Mouse (Mus musculus) brown adipose tissue, adult 24 weeks (tissue): Measurements from ENCODE around the gene Vsig8. TPM values are rescaled to one million over a fixed set of nuclear protein-coding genes. Genes with fewer than 3 reads are reported as not detected.

Experiments
- H3K27ac ChIP-seq: fragments of 200-500 bp; replicated peaks from 2 replicates; pipeline ENCODE4 v1.5.1; 2012; ENCODE audit warnings: low read depth, mild to moderate bottlenecking, low read length
- H3K4me1 ChIP-seq: fragments of 200-500 bp; 2 replicates; pipeline ENCODE4 v1.6.1; 2012; ENCODE audit warnings: low read length, mixed read lengths; ENCODE audit not compliant: control insufficient read depth, insufficient read depth, insufficient read length
- H3K4me3 ChIP-seq: fragments of 200-500 bp; 2 replicates; pipeline ENCODE4 v1.5.1; 2012; ENCODE audit warnings: low read depth, mild to moderate bottlenecking, low read length, moderate library complexity; ENCODE audit not compliant: insufficient read depth
- polyA plus RNA-seq: library from polyadenylated mRNA; stranded (reverse); fragments of >200 nt; gene quantifications from 2 replicates; pipeline ENCODE4 v1.2.4, GENCODE M21; 2012; ENCODE audit not compliant: missing spikeins, insufficient read depth, insufficient read length

Gene Vsig8
- polyA plus RNA-seq, 1 experiment, result not detected

DNA sequence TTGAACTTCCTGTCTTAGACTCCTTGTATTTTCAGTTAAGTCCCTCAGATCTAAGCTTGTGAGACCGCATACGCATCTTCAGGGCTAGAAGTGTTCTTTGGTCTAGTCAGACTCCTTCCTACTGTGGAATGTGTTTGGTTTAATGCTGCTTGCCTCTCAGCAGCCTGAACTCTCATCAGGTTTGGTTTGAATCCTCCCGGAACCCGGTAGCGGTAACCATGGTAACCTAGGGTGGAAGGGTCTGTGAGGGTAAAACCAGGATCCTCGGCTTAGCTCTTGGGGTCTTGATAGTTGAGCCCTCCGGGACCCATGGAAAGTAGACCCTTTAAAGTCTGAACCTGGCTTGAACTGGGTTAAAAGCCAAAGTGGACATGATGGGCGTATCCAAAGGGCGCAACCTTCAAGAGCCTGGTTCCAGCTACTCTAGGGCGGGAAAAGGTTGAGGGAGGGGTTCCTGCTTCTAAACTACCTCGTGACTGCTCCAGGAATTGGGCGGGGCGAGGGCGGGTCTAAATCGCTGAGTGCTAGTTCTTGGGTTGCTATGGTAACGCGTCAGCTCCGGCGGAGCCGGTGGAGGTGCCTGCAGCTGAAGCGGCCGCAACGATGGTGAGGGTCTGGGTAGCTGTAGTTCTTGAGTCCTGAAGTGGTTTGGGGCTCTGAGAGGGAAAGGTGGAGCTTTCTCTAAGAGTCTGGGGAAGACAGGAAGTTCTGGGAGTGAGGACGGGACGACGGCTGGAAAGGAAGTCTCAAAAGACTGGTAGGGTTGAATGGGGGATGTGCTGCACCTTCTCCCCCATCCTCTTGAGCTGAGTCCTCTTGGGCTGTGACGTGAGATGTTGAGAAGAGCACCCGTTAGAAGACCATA, 34.9 kb upstream of the Vsig8 start, which contains the start of gene Cfap45:
TSS of gene Cfap45 (plus strand) at position 226 of the 865 bp plus-strand sequence.
- peaks cover 24% of the 10 kb centered on the region for H3K4me1 ChIP-seq
- peak within 1 kb of the TSS; percentile 96 for H3K27ac ChIP-seq
- H3K4me3 ChIP-seq, result peak within 1 kb of the TSS; percentile 58

DNA sequence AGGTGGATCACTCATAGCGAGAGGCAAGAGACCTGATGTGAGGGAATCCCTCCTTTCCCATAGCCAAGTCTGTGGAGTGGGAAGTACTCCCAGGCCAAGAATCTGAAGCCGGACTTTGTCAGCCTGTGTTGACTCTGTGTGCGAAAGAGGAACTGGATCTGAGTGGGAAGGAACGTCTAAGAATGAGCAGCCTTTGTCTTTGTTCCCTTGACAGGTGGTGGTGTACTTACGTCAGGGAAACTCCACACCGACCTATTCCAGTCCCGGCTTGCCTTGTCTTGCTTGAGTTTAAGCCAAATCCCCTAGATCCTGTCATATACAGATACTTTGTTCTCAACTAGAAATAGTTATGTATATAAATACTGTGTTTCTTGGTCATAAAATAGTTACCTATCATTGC, 33.2 kb upstream of the Vsig8 start:
- H3K4me3 ChIP-seq, result no peak overlapping the region
- H3K27ac ChIP-seq, result peak overlapping the region; percentile 69
- peaks cover 28% of the 10 kb centered on the region for H3K4me1 ChIP-seq

DNA sequence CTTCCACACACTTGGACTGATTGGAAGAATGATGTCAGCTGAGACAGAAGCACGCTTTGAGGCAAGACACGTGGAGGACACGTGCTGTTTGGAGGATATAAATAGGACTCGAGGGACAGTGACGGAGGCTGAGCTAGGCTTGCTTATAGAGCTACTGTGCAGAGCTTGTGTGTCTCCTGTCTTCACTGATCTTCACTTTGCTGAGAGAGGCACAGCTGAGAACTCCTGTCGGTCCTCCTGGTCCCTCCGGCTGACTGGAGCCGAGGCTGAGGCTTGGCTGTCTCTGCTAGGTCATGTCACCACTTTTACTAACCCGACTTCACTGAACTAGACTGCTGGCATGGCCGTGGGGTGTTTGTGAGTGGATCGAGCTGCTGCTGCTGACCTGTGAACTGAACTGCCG, 32.0 kb upstream of the Vsig8 start:
- Histone ChIP-seq H3K4me1 (peaks cover 28% of the 10 kb centered on the region), H3K27ac (peak overlapping the region; percentile 19), H3K4me3 (no peak overlapping the region)

DNA sequence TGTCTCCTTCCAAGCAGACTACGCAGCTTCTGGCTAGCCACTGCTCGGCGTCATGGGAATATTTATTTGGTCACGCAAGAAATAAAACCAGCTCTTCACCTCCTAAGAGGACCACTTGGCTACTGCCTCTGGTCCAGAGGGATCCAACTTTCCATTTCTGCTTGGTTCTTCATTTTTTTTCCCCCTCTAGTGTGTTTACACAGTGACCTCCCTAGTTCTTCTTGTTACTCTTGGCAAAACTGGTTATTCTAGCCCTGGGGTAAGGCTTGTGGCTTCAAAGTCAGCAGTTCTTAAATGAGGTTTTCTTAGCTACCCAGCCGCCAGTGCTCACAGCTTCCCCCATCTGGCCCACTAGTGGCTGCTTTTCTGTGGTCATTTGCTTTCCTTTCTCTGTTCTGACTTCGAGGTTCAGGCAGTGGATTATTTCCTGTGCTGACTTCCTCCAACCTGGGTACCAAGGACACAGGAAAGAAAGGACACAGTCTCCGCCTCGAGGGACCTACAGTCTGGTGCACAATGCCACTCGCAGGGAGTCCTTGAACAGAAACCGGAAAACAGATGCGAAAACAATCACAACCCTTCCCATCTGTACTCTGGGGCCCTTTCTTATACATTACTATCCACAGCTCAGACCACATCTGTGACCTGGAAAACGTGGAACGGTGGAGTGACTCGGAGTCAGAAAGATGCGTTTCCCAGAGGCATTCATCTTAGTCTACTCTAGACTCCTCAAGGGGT, 30.5 kb upstream of the Vsig8 start:
- Histone ChIP-seq H3K4me3 (peak overlapping the region; percentile 6; the same call in 1 of the 2 replicates), H3K4me1 (peaks cover 21% of the 10 kb centered on the region), H3K27ac (peak overlapping the region; percentile 95)

DNA sequence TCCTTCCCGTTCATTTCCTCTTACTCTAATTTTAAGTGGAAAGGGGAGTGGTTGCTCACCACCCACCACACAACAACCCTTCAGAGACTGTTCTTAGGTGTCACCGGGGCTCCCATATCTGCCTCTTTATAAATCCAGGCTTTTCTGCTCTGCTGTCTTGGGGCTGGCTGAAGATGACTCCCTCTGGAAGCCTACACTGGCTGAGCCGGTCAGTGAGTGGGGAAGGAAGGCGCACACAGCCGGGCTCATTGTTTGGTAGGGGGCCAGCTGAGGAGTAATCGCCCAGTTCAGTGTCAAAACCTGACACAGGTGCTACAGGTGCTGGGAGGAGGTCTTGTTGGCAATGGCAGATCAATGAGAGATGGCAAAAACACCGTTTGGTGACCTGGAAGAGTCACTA, 29.8 kb upstream of the Vsig8 start:
- Histone ChIP-seq H3K4me1 (peaks cover 21% of the 10 kb centered on the region), H3K27ac (peak overlapping the region; percentile 95), H3K4me3 (peak overlapping the region; percentile 59)

DNA sequence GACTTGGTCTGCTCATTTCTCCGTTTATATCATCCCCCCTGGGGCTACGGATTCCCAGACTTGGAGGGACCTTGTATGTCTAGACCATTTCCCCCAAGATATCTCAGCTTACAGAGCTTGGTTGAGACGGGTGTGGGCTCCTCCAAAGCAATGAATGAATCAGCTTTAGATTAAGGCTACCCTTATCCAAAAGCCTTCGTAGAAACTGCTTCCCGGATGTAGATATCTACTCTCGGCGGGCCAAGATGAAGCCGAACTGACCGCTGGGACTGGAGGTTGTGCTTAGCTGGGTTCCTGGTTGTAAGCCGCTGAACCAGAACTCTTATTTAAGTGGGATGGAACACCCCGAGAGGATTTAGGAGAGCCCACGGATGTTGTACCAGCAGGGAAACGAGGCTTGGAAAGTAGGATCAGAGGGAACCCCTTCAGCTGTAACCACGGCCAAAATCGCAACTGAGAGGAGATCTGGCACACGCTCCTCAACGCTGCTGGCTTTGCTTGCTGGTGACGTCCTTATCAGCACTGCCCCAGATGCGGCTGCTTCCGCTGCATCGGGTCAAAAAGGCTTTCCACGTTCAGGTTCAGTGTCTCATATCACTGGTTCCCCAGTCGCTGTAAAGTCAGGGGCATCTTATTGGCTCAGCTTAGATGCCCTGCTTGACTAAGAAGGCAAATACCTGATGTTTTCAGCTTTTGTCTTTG, 29.2 kb upstream of the Vsig8 start:
- H3K27ac ChIP-seq, result peak overlapping the region; percentile 95
- peaks cover 21% of the 10 kb centered on the region for H3K4me1 ChIP-seq
- peak overlapping the region; percentile 59 for H3K4me3 ChIP-seq

DNA sequence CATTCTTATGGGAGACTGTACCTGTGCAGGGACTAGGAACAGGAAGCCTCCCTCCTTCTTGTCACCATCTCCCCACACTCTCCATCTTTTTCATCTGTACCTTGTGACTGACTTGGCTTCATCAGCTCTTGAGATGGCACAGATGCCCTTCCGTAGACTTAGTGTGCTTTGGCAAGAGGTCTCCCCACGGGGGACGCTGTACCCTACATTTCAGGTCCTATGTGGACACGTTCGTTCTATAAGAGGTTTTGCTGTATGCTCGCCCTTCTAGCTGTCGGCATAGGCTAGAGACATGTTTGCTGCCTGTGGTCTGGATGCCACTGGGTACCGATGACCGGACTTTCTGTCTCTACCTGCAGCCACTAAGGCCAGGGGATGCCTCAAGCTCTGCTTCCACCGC, 28.3 kb upstream of the Vsig8 start:
- no peak overlapping the region for H3K4me3 ChIP-seq
- H3K27ac ChIP-seq, result peak overlapping the region; percentile 95; the same call in 1 of the 2 replicates
- H3K4me1 ChIP-seq, result peaks cover 17% of the 10 kb centered on the region

DNA sequence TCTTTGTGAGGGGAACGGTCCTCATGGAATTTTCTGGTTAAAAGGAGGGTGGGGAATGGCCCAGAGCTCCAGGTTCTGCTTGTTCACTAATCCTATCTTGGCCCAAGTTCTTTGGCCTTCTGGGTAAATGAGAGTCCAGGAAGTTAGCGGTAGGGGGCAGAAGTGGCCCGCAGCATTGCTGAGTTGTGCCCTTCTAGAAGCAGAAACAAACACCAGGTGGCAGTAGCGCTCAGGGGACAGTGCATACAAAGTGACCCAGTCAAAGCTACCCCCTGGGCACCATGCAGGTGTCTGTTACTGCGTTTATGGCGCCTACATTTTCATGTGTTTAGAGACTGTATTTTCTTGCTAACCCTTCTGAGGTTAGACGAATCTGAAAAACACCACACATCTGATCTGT, 27.0 kb upstream of the Vsig8 start:
- H3K4me1 ChIP-seq, result peaks cover 11% of the 10 kb centered on the region
- no peak overlapping the region for H3K27ac ChIP-seq
- H3K4me3 ChIP-seq, result no peak overlapping the region

DNA sequence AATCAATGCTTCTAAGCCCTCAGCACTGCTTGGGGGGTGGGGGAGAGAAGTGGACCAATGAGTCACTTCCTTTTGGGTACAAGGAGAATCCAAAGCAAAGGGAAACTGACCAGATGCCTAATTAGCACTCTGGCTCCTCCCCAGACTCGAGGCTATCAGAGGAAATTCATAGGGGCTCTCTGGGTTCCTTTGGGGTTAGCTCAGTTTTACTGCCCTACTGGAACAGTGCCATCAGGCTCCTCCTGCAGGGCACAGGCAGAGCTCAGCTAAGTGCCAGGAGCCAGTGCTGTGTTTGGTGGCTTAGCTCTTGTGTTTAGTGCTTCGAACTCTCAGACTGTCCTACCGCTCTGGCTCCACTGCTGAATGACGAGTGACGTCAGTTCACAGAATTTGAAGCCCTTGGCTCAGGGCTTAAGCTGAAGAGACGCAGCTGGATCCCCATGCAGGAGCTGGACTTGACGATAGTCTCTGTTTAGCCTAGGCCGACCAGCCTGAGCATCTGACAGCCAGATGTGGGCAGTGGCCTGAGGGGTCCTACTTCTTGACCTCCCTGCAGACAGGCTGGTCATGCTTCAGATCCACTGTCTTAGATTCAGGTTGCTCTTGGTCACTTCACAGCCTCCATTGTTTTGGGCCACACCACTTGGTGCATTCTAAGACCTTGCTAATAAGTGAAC, 25.1 kb upstream of the Vsig8 start:
- H3K4me3 ChIP-seq, result no peak overlapping the region
- peaks cover 5% of the 10 kb centered on the region for H3K4me1 ChIP-seq
- H3K27ac ChIP-seq, result no peak overlapping the region

DNA sequence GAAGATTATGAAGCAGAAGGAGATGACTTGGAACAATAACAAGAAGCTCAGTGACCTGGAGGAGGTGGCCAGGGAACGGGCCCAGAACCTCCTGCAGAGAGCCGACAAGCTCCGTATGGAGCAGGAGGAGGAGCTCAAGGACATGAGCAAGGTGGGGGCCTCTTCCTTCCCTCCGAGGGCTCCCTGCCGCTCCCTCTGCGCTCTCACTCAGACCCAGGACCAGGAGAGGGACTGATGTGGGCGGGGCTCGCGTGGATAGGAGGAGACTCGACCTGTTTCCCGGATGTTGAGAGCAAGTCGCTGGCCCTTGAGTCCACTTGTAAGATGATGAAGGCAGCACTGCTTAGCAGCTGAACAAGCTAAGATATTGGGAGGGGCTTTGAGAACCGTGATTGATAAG, 23.2 kb upstream of the Vsig8 start:
- Histone ChIP-seq H3K27ac (no peak overlapping the region), H3K4me1 (no peaks in the 10 kb centered on the region), H3K4me3 (no peak overlapping the region)

DNA sequence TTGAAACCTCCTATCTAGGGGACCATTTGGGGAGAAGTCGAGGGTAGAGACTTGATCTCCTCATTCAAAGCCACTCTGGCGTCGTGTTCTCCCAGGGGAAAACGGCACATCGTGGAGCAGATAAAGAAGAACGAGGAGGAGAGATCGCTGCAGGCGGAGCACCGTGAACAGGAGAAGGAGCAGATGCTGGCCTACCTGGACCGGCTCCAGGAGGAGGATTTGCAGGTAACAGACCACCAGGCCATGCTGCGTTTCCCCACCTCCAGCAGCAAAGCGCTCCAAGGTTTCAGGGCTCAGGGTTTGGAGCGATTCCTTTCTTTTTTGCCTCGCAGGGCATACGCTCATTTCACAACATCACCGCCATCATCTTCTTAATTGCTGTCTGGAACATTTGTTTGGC, 20.6 kb upstream of the Vsig8 start:
- Histone ChIP-seq H3K27ac (no peak overlapping the region), H3K4me1 (no peaks in the 10 kb centered on the region)

DNA sequence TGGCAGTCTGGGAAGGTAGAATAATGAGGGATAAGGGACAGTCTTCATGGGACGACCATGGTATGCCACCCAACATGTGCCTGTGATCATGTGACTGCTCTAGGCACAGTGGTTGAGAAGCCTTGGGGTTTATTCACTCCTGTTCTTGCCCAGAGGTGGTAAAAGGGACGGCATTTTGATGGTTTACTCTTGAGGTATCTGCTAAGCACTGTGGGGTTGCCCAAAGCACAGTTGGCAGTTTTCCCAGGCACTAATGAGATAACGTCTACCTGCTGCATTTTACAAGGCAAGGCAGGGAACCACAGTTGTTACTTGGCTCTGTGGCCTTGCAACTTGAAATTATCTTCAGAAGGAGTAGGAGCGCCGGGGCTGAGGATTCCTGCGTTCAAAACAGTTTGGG, 15.9 kb upstream of the Vsig8 start:
- H3K4me3 ChIP-seq, result no peak overlapping the region
- no peak overlapping the region for H3K27ac ChIP-seq
- no peaks in the 10 kb centered on the region for H3K4me1 ChIP-seq

More for the DNA sequence above, 20.6 kb upstream of the Vsig8 start:
- no peak overlapping the region for H3K4me3 ChIP-seq

DNA sequence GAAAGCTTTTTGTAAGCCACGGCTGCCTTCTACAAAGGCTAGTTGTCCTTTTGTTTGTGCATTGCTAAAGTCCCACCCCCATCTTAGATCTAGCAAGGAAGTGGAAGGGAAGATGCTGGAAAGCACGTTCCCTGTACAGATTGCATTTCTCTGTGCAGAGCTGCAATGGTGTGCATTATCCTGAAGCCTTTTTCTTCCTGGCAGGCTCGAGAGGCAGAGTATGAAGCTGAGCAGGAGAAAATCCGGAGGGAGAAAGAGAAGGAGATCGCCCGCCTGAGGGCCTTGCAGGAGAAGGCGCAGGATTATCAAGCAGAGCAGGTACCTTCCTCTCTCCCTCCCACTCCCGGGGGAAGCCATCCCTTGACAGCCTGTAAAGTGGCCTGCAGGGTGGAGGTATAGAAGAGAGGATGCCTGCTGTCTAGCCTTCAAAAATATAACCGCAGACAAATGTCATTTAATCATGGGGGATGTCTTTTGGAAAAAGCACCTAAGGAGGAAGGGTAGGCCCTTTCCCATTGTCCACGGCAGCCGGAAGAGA, 15.4 kb upstream of the Vsig8 start:
- Histone ChIP-seq H3K4me1 (no peaks in the 10 kb centered on the region), H3K27ac (no peak overlapping the region), H3K4me3 (no peak overlapping the region)

DNA sequence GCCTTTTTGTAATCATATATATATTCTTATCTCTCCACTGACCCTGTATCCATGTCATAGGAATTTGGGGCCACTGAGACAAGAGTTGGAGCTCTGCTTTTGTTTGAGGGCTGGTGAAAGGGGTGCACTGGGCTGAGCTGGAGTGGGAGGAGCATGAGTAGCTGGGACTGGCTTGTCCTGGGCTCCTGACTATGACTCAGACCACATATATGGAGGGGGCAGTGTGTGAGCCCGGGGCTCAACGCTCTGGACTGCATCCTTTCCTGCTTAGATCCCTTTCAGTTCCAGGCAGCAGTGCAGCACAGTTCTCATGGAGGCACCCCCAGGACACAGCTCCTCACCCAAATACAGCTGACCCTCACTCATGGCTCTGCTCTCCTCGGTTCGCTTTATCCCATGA, 9.7 kb upstream of the Vsig8 start:
- H3K27ac ChIP-seq, result no peak overlapping the region
- H3K4me1 ChIP-seq, result peaks cover 4% of the 10 kb centered on the region
- no peak overlapping the region for H3K4me3 ChIP-seq
